Mouse (Mus musculus): ENCODE data around the gene Ndufaf5. TPM values are rescaled to one million over a fixed set of nuclear protein-coding genes. Genes with fewer than 3 reads are reported as not detected.
"Not testable (repeated sequence)": the region's sequence is repeated elsewhere in the genome, so short reads cannot be mapped to it uniquely, and the experiment has no call there.

Ndufaf5 gene
- polyA plus RNA-seq (2015; fragmentation: Nextera tagmentation; extraction: Ambion mirVana), result 12.8 and 13.3 TPM in 2 replicates

- peaks cover 12% of the 10 kb centered on the region for H3K36me3 ChIP-seq (ENCODE audit: control insufficient read depth, insufficient read depth)
- H3K4me2 ChIP-seq (replicated peaks; ENCODE audit: low read depth), result peak within 1 kb of the TSS; percentile 79
- peak; percentile 100 for ATAC-seq
- peak within 1 kb of the TSS; percentile 83 for H3K4me3 ChIP-seq (ENCODE audit: low read depth, low read length)
- no peaks in the 10 kb centered on the region for H3K27me3 ChIP-seq (replicated peaks; ENCODE audit: control insufficient read depth, insufficient read depth, low read length)
- H3K27ac ChIP-seq (ENCODE audit: low read depth, low read length), result peak within 1 kb of the TSS; percentile 67
- H3K9ac ChIP-seq (ENCODE audit: low read depth, low read length), result peak within 1 kb of the TSS; percentile 82
- WGBS, result under 1% methylated on average over 43 of the region's 43 CpGs
- no peak for TF ChIP-seq CTCF (IDR thresholded peaks at IDR 0.05; ENCODE audit: low read depth)
- H3K9me3 ChIP-seq (ENCODE audit: control insufficient read depth), result no peaks in the 10 kb centered on the region
- H3K4me1 ChIP-seq (replicated peaks; ENCODE audit: control insufficient read depth, insufficient read depth, low read length), result no peaks in the 10 kb centered on the region
These were observed at the start of gene Ndufaf5, which contains the start of gene Esf1 for GRCm38 (mm10) chr2:140170127-140170802. Ndufaf5 (plus strand) TSS chr2:140170649. Esf1 (minus strand) TSS chr2:140170564.

GRCm38 (mm10) chr2:140125516-140125915, 44.9 kb upstream of the Ndufaf5 start:
- H3K4me1 ChIP-seq (replicated peaks; ENCODE audit: control insufficient read depth, insufficient read depth, low read length), result no peaks in the 10 kb centered on the region
- TF ChIP-seq CTCF (IDR thresholded peaks at IDR 0.05; ENCODE audit: low read depth), result peak; percentile 36; the same call in 1 of the 2 replicates
- no peak overlapping the region for H3K4me3 ChIP-seq (ENCODE audit: low read depth, low read length)
- H3K36me3 ChIP-seq (ENCODE audit: control insufficient read depth, insufficient read depth), result peaks cover 49% of the 10 kb centered on the region
- no peak overlapping the region for H3K27ac ChIP-seq (ENCODE audit: low read depth, low read length)
- H3K4me2 ChIP-seq (replicated peaks; ENCODE audit: low read depth), result no peak overlapping the region
- ATAC-seq, result no peak
- no peak overlapping the region for H3K9ac ChIP-seq (ENCODE audit: low read depth, low read length)
- no peaks in the 10 kb centered on the region for H3K9me3 ChIP-seq (ENCODE audit: control insufficient read depth)
- WGBS, result 95% methylated on average over 2 of the region's 2 CpGs
- H3K27me3 ChIP-seq (replicated peaks; ENCODE audit: control insufficient read depth, insufficient read depth, low read length), result no peaks in the 10 kb centered on the region

- H3K4me3 ChIP-seq (ENCODE audit: low read depth, low read length); H3K9me3 ChIP-seq (ENCODE audit: control insufficient read depth); ATAC-seq; H3K9ac ChIP-seq (ENCODE audit: low read depth, low read length); H3K27me3 ChIP-seq (replicated peaks; ENCODE audit: control insufficient read depth, insufficient read depth, low read length); H3K4me1 ChIP-seq (replicated peaks; ENCODE audit: control insufficient read depth, insufficient read depth, low read length); H3K4me2 ChIP-seq (replicated peaks; ENCODE audit: low read depth); H3K27ac ChIP-seq (ENCODE audit: low read depth, low read length): not testable (repeated sequence)
- H3K36me3 ChIP-seq (ENCODE audit: control insufficient read depth, insufficient read depth), result peaks cover 16% of the 10 kb centered on the region
- WGBS, result 88% methylated on average over 4 of the region's 4 CpGs
These were observed 18.7 kb upstream of the Ndufaf5 start, which contains the start of gene Gm17374 for GRCm38 (mm10) chr2:140151743-140152142. Gm17374 (plus strand) TSS chr2:140152043.

GRCm38 (mm10) chr2:140159186-140159730, 11.2 kb upstream of the Ndufaf5 start:
- Histone ChIP-seq H3K4me3 (ENCODE audit: low read depth, low read length) (no peak overlapping the region), H3K27ac (ENCODE audit: low read depth, low read length) (no peak overlapping the region), H3K4me2 (replicated peaks; ENCODE audit: low read depth) (no peak overlapping the region), H3K4me1 (replicated peaks; ENCODE audit: control insufficient read depth, insufficient read depth, low read length) (no peaks in the 10 kb centered on the region), H3K9ac (ENCODE audit: low read depth, low read length) (no peak overlapping the region), H3K9me3 (ENCODE audit: control insufficient read depth) (no peaks in the 10 kb centered on the region), H3K36me3 (ENCODE audit: control insufficient read depth, insufficient read depth) (peaks cover 27% of the 10 kb centered on the region), H3K27me3 (replicated peaks; ENCODE audit: control insufficient read depth, insufficient read depth, low read length) (no peaks in the 10 kb centered on the region)
- no peak for ATAC-seq
- WGBS, result 80% methylated on average over 3 of the region's 3 CpGs
- TF ChIP-seq CTCF (IDR thresholded peaks at IDR 0.05; ENCODE audit: low read depth), result peak; percentile 68

GRCm38 (mm10) chr2:140163351-140163854, 7.0 kb upstream of the Ndufaf5 start:
- no peaks in the 10 kb centered on the region for H3K4me1 ChIP-seq (replicated peaks; ENCODE audit: control insufficient read depth, insufficient read depth, low read length)
- H3K4me3 ChIP-seq (ENCODE audit: low read depth, low read length), result no peak overlapping the region
- no peak overlapping the region for H3K9ac ChIP-seq (ENCODE audit: low read depth, low read length)
- WGBS, result 96% methylated on average over 5 of the region's 5 CpGs
- no peaks in the 10 kb centered on the region for H3K9me3 ChIP-seq (ENCODE audit: control insufficient read depth)
- no peak overlapping the region for H3K4me2 ChIP-seq (replicated peaks; ENCODE audit: low read depth)
- ATAC-seq, result no peak
- peaks cover 30% of the 10 kb centered on the region for H3K36me3 ChIP-seq (ENCODE audit: control insufficient read depth, insufficient read depth)
- no peaks in the 10 kb centered on the region for H3K27me3 ChIP-seq (replicated peaks; ENCODE audit: control insufficient read depth, insufficient read depth, low read length)
- TF ChIP-seq CTCF (IDR thresholded peaks at IDR 0.05; ENCODE audit: low read depth), result no peak
- no peak overlapping the region for H3K27ac ChIP-seq (ENCODE audit: low read depth, low read length)

GRCm38 (mm10) chr2:140169057-140169456, 1.4 kb upstream of the Ndufaf5 start:
- ATAC-seq, result no peak
- no peaks in the 10 kb centered on the region for H3K9me3 ChIP-seq (ENCODE audit: control insufficient read depth)
- H3K4me2 ChIP-seq (replicated peaks; ENCODE audit: low read depth), result peak overlapping the region; percentile 79; the same call in 1 of the 2 replicates
- no peak for TF ChIP-seq CTCF (IDR thresholded peaks at IDR 0.05; ENCODE audit: low read depth)
- H3K36me3 ChIP-seq (ENCODE audit: control insufficient read depth, insufficient read depth), result peaks cover 16% of the 10 kb centered on the region
- H3K4me3 ChIP-seq (ENCODE audit: low read depth, low read length), result no peak overlapping the region
- no peaks in the 10 kb centered on the region for H3K4me1 ChIP-seq (replicated peaks; ENCODE audit: control insufficient read depth, insufficient read depth, low read length)
- H3K9ac ChIP-seq (ENCODE audit: low read depth, low read length), result no peak overlapping the region
- H3K27me3 ChIP-seq (replicated peaks; ENCODE audit: control insufficient read depth, insufficient read depth, low read length), result no peaks in the 10 kb centered on the region
- WGBS, result 73% methylated on average over 1 of the region's 1 CpGs
- H3K27ac ChIP-seq (ENCODE audit: low read depth, low read length), result no peak overlapping the region
